Mouse (Mus musculus): ENCODE data around the gene P2ry12.

P2ry12 gene

DNA sequence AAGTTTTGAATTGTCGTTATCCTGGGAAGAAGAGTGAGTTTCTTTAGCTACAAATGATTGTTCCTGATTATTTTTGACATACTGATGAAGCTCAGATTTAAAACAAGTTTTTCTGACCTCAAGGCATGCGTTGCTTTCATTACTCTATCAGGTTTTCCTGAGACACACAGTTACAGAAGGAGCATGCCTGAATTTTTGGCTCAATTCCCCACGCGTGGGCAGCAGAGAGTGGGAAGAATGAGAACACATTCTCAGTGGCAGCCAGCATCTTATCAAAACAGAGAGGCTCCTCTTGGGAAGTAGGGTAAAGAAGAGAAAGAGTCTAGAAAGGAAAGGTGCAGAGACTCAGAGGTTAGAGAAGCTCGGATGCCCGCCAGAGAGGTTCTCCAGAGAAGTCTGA, 19.3 kb downstream of the P2ry12 start:
- no peak for DNase-seq (ENCODE audit: extremely low read depth, insufficient read length, low spot score)

DNA sequence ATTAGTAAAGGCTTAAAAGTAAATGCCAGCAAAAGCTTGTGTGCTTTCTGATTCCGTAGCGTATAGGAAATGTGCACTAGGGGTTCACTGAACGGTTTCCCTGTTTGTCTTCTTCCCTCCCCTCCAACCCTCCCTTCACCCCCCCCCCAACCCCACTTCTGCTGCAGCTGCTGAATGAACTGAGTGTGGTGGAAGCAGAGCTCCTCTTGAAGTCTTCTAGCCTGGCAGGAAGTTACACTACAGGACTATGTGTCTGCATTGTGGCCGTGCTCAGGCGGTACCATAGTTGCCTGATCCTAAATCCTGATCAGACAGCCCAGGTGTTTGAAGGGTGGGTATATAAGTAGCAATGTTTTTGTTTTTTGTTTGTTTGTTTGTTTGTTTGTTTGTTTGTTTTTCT, 27.8 kb downstream of the P2ry12 start:
- DNase-seq (ENCODE audit: extremely low read depth, insufficient read length, low spot score) = no peak

DNA sequence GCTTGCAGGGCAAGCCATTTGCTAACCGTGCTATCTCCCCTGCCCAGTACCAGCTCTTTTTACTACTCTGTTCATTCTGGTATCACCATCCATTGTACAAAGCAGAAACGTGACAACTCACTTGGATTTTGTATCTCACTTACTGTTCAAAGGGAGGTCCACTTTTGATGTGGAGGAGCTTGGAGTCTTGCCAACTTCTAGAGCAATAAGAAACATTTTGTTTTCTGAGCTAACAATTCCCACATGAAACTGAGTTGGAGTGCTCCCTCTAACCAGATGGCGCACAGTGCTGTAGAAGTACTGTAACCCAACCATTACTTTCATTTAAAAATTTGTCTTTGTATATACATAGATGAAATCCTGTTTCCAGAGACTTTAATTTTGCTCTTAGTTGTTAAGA, 31.8 kb downstream of the P2ry12 start:
- DNase-seq (ENCODE audit: extremely low read depth, insufficient read length, low spot score) = no peak

DNA sequence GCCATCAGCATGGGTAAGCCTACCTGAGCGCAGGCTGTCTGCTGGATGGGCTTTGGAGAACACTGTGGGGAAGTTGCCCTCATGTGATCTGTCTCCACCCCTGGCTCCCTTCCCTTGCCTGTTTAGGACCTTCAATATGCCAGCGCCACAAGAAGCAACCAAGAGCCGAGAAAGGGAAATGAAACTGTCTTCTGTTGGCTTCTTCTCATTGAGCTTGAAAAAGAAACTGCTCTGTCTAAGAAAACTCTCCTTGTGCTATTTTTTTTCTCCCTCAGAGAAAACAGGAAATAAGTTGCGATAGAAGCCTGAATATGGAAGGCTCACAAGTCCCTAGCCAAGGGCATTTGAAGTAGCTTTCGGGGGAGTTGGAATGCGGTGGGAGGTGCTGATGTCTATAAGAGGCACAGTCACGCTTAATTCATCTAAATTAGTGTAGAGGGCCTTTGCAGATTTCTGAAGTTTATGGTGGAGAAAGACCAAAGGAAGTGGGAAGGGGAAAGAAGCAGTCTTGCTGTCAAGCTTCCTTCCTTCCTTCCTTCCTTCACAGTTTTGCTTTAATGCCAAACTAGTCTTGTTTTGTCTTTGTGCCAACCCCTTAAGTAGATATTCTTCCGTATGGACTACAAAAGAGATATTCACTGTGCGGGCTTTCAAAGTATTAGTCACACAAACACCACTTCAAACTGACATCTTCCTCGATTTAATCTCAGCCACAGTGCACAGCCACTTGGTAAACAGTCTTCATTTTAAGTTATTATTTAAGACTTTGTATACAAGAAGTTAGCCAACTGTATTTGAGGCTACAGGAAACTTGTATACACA, 33.7 kb downstream of the P2ry12 start:
- DNase-seq (ENCODE audit: extremely low read depth, insufficient read length, low spot score) = no peak

DNA sequence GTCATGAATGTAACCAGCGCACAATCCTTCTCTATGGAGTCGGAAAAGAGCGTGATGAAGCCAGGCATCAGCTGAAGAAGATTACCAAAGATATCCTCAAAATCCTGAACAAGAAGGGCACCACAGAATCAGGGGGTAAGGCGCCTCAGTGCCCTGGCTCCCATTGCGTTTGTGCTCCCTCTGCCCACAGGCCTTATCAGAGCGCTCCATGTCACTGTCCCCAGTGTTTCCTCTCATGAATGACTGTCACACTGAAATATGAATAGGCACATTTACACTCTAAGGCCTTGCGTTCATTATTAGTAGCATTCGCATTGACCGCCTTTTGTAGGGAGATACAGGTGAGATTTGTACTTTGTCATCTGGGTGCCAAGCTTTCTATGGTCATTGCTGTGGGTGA, 35.0 kb downstream of the P2ry12 start:
- DNase-seq (ENCODE audit: extremely low read depth, insufficient read length, low spot score) = no peak

DNA sequence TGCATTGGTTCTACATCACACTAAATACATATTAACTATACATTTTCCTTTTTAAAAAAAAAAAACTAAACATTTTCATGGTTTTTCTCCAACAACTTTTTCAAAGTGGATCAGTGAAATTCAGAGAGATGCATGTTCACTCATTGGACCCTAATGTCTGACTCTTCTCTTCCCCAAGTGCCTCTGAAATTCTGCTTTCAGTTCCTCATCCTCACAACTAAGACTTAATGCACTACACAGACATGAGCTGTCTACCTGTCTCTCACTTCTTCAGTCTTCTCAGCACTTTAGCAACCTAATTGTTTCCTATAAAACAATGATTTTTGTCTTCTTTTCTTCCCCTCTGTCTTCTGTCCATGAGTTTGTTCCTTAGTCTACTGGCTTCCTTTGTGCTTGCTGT, 37.3 kb downstream of the P2ry12 start:
- no peak for DNase-seq (ENCODE audit: extremely low read depth, insufficient read length, low spot score)

DNA sequence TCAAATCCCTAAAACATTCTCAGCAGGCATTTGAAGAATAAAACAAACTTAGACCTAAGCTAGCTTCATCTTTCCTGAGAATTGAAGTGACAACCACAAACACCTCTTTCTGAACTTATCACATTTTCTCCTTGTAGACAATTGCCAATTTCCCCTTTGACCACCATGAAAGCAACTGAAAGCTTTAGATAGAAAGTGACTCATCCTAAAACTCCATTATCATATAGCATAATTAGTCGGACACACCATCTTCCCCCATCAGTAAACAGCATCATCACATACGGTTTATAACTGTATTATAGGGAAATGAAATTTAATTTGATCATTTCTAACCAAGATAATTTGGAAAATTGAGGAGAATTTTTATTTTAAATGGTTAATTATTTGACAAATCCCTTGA, 40.4 kb downstream of the P2ry12 start:
- no peak for DNase-seq (ENCODE audit: extremely low read depth, insufficient read length, low spot score)

DNA sequence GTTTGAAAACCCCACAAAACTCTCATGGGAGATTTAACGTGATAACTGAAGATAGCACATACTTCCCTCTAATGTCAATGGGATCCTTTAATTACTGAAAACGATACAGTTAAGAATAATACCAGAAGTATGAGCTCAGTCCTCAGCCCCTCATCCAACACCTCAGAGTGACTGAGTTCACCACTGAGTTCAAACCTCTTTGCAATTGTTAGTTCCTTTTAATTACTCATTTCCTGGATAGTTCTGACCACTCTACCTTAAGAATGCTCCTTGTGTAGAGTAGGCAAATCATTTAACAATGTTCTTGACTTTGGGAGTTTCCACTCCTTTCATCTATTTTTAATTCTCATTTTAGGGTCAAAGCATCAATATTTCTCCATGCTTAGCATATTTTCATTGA, 43.3 kb downstream of the P2ry12 start:
- no peak for DNase-seq (ENCODE audit: extremely low read depth, insufficient read length, low spot score)

DNA sequence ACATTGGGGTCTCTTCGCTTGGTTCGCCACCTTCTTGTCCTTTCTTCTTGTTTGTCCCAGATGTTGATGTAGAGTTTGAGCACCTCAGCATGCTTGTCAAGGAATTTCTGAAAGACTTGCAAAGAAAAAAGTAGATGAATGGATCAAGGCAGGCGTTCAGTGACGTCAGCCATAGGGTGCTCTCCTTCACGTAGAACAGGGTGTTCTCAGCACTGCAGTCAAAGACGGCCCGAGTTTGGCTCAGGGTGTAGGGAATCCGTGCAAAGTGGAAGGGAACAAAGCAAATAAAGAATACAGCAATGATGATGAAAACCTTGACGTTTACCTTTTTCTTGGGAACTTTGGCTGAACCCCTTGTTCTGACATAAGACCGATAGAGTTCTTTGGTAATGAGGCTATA, 45.5 kb downstream of the P2ry12 start:
- no peak for DNase-seq (ENCODE audit: extremely low read depth, insufficient read length, low spot score)

DNA sequence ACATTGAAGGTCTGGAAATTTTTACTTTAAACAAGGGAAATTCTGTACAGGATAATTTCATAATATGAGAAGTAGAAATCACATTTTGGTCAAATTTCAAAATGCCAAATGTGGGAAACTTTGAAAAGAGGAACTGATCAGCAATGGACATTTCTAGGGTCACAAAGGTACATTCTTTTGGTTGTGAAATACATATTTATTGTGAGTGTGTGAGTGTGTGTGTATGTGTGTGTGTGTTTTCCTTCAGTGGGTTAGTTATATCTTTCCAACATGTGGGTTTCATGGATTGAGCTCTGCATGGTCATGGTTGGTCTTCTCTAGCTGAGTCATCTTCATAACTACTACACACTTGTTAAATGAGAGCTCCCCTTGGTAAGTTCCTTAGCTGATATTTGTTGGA, 50.3 kb downstream of the P2ry12 start:
- no peak for DNase-seq (ENCODE audit: extremely low read depth, insufficient read length, low spot score)

DNA sequence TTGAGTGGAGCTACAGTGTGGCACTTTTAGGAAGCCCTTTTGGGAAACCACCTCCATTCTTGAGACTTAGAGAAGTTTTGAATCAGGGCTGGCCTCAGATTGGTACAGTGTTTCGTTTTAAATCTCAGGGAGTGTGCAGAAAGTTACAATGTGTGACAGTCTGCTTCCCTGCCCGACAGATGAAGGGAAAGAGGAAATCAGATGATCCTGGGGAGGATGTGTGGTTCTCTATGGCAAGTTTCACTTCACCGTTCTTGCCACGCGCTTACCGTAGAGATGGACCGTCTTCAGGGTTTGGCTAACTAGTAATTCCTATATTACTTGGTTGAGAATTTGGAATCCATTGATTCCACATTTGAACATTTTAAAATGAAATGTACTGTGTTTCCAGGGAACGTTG, 50.9 kb downstream of the P2ry12 start:
- DNase-seq (ENCODE audit: extremely low read depth, insufficient read length, low spot score) = no peak

DNA sequence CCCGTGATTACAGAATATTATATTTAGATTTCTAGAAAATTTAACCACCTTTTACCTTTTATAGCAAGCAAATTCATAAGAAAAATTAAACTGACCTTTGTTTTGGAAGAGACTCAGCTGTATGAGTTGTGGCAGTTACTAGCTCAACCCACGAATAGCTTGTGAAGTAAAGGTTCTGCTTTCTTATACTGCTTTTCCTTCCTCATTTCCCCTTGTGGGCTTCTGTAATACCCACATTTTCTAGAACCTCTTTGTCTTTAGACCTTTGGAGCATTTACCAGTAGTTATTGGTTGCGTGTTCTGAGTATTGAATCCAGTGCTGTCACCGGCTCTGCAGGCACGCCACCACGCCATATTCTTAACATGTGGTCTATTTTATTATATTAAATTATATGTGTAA, 51.9 kb downstream of the P2ry12 start, which contains the start of gene P2ry13:
P2ry13 (minus strand) TSS at position 156 of the 400 bp plus-strand sequence.
- no peak for DNase-seq (ENCODE audit: extremely low read depth, insufficient read length, low spot score)

DNA sequence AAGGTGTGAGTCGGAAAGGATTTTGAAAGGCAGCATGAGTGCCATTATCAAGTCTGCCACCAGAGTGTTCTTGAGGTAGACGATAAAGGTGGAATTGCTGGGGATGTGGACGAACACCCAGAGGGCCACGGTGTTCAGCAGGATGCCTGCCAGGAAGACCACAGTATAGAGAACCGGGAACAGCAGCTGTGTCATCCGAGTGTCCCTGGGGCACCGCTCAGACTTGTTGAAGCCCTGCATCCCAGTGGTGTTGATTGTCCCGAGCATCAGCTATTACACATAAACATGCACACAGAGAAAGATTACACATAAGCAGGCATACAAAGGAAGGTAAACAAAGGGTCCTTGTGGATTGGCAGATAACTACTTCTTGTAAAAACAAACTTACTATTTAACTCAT, 52.6 kb downstream of the P2ry12 start:
- DNase-seq (ENCODE audit: extremely low read depth, insufficient read length, low spot score) = no peak

DNA sequence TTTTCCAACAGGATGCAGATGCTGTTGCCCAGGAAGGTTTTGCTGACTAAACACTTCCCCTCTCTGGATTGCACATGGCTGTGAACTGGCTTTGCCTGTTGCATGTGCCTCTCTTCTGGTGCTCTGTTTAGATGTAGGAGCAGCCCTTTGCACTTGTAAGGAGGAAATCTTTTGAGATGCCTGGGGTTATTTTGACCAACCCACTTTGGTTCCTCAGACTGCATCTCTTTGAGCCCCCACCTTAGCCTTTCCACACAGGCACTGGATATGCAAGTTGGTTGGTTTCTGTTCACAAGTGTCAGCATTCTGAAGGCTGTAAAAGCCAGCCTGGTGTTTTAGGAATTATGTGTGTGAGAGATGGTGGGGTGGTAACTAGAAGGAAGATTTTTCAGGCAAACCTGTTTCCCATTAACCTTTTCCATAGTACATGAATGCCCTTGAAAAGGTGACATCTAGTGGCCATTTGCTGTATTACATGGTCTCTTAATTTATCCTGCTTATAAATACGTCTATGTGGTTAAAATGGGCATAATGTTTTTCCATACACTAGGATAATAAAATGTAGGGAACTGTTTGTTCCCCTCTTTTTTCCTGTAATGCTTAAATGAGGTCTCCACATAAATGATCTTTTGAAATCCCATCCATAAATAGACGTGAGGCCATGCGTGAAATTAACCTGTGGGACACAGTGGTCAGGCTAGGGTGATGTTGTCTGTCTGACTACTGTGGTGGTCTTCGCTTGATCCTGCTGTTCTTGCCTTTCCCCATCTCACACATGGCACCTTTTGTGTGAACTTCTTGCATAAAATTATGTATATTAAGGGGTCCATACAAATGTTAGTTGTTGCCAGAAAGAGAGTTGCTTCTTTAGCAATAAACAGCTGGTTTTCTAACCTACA, 53.8 kb downstream of the P2ry12 start:
- DNase-seq (ENCODE audit: extremely low read depth, insufficient read length, low spot score) = no peak

DNA sequence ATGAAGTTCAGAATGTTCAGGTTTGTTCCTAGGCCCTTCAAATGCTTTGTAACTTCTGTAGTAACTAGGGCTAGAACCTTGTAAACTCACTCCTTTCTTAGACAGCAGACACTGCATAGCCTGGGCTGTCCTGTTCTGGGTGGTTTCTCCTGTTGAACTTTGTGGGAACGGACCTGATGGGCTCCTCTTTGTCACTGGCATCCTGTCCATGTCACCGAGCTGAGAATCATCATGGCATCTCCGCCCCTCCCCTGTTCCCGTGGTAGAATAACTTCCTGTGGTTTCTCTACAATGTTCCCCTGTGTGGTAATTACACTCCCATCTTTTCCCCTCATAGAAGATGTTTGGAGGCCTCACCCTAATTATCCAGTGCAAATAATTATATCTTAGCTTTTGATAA, 56.7 kb downstream of the P2ry12 start:
- no peak for DNase-seq (ENCODE audit: extremely low read depth, insufficient read length, low spot score)

DNA sequence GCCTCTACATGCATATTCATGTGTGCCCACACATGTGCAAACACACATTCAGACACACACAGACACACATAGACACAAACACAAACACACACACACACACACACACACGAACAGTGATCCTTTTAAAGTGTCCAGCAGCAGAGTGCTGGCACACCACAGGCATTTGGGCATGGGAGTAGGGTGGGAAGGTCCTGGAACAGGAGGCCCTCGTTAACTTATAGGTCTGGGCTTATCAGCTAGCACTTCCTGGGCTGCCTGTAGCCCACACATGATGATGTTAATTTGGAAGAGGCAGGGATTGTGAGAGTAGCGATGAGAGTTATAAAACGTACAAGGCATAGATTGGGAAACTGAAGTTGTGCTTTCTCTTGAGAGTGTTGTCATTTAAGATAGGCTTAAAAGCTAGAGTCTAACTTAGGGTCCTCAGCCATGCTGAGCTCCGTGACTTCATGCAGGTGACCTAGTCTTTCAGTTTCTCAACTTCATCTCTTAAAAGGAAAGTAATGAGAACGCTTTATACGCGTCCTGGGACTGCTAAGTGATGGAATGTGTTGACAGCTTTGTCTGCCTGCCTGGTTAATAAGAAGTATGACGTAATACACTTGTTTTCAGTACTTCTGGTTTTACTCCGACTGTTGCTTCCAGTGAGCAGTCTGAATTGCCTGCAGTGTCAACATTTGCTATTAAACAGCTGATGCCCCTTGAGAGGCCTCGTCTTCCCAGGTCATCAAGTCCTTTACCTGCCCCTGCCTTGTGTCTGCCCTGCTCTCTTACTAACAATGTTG, 57.8 kb downstream of the P2ry12 start:
- DNase-seq (ENCODE audit: extremely low read depth, insufficient read length, low spot score) = no peak

DNA sequence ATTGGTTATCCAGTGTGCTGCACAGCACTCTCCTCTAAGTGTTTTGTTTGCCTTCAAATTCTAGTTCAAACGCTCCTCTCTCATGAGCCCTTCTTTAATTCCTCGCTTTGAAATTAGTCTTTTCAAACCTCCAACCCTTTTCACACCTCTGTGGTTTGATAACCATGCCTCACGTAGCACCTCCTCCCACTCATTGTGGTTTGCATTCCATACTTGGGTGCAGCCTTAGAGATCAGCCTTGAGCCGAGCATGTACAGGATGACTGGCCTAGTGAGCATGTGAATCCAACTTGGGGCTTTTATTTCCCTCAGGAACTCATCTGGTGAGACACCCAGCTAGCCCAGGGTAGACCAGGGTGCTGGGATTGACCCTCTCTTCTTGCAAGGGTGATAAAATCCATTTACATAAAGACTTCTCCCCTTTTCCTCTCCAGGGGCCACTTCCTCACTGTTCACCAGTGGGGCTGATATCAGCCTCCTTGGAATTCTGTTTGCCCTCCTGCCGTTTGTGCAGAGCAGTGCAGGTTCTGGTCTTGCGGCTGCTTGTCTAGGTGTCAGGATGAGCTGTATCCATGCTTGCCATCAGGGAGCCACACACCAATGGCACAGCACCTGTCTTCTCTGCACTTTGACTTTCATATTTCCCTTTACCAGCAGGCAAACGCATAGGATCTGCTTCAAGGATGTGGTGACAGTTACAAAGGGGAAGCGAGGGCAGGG, 58.7 kb downstream of the P2ry12 start:
- DNase-seq (ENCODE audit: extremely low read depth, insufficient read length, low spot score) = peak; percentile 19

DNA sequence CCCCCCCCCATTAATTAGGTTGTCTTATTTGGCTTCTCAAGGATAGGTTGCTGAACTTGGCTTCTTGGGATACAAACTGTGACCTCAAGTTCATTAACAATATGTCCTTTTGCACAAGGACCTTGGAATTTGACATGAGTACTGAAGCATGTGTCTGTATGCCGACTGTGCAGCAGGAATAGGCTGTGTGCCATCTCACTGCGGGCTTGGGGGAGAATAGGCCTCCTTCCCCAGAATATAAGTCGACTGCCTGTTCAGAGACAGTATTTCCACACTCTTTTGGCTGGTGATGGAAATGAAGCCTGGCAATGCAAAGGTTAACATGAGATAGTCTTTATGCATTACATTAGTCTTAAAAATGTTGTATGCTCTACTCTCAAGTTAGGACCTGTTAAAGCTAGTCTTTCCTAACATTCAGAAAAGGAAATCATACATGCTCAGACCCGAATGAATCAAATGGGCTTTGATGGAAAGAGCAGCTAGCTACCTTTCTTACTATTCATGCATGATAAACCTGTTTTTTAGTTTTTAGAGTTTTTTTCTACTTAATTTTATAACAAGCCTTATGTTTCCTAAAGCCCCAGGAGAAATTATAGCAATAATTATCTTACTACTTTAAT, 65.2 kb downstream of the P2ry12 start:
- no peak for DNase-seq (ENCODE audit: extremely low read depth, insufficient read length, low spot score)

DNA sequence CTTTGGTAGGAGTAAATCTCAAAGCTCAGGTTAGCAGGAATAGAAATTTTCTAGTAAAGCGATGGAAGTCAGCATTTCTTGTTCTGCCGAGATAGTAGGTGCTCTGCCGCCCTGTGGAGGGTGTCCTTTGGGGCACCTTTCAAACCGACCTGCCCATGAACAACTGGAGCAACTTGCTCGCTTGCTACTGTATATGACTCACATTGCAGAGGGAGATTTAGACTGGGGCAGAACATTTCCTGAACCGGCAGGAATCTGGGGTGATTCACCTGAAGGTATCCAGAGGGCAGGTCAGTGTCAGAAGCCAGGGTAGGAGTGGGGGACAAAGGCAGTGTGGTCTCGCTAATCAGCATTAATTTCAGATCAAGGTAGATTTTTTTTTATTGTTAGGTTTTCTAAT, 67.7 kb downstream of the P2ry12 start, which contains the start of gene Gpr87:
Gpr87 (minus strand) TSS at position 167 of the 400 bp plus-strand sequence.
- DNase-seq (ENCODE audit: extremely low read depth, insufficient read length, low spot score) = no peak

DNA sequence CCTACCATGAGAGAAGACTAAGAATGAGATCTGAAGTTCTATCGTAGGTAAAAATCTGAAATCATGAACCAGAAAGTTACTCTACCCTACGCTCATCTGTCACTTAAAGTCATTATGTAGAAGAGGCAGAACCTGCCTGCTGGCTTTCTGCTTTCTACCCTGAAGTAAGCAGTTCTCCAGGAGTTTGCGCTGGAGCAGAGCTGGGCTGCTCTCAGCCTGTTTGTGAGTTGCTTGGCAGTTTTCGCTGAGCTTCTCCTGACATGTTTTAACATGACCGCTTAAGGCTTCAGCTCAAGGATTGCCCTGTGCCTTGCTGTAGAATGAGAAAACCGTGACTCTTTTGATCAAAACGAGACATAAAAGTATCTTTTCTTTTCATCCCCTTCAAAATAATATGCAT, 68.6 kb downstream of the P2ry12 start:
- DNase-seq (ENCODE audit: extremely low read depth, insufficient read length, low spot score) = no peak

All from 3134 (cell line).